Mouse (Mus musculus) E14TG2a.4 (cell line): ENCODE results near the gene Supt3.

ENCODE experiments used
- CTCF ChIP-seq: conservative IDR thresholded peaks from 2 replicates; pipeline ENCODE4 v1.5.1; 2014; ENCODE audit warnings: low read length
- NANOG ChIP-seq: IDR thresholded peaks from 2 replicates; pipeline ENCODE4 v1.6.1; 2014; ENCODE audit warnings: borderline replicate concordance, low read length, mixed read lengths
- POU5F1 ChIP-seq: IDR thresholded peaks from 2 replicates; pipeline ENCODE4 v1.6.1; 2014; ENCODE audit warnings: low read length, borderline replicate concordance

GRCm38 (mm10) chr17:45144656-45145055 is 367.7 kb downstream of the Supt3 start:
- TF ChIP-seq CTCF (no peak), POU5F1 (no peak), NANOG (no peak)
